Mouse (Mus musculus) CD4-positive helper T cell, adult 2 months (primary cell): ENCODE results near the gene Inpp5b.
"Not testable (repeated sequence)": the region's sequence is repeated elsewhere in the genome, so short reads cannot be mapped to it uniquely, and the experiment has no call there.

Experiments
- DNase-seq: peaks from one replicate; pipeline ENCODE4 v3.0.0-alpha.2; 2012; ENCODE audit warnings: low read depth, missing footprints, low spot score

Inpp5b gene

DNA sequence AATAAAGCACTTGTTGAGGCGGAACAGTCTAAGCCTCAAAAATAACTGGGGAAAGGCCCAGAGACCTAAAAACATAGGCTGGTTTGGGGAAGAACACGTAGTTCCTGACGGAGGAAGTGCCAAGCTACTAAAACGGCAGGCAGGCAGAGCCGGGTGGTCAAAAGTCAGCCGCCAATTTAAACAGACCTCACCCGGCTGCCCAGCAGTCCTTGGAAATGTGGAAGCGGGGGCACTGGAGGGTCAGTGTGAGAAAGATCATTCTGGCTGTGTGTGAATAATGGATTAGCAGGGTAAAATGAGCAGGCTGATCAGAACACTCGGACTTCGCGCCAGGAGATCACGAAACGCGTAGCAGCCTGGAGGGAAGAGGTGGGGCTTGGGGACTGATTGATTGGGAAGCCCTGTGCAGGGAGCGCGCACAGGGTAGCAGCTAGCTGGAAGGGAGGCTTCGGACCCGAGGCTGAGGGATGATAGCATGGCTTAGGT, 31.6 kb upstream of the Inpp5b start:
- DNase-seq, result no peak

DNA sequence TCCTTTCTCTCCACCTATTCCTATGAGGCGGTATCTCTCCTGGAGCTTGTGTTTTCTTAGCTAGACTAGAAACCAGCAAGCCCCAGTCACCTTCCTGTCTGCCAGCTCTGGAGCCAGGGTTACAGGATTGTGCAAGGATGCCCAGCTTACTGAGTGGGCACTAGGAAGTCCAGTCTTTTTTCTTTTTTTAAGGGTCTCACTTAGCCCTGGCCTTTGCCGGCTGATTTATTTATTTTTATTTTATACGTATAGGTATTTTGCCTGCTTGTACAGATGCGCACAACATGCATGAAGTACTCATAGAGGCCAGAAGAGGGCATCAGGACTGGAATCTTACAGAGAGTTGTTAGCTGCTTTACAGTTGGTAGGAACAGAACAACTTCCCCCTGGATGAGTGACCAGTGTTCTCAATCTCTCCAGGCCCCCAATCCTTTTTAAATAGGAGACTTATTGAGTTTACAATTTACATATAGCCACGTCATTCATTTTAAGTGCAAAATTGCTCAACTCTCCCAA, 30.8 kb upstream of the Inpp5b start:
- peak; percentile 72 for DNase-seq

DNA sequence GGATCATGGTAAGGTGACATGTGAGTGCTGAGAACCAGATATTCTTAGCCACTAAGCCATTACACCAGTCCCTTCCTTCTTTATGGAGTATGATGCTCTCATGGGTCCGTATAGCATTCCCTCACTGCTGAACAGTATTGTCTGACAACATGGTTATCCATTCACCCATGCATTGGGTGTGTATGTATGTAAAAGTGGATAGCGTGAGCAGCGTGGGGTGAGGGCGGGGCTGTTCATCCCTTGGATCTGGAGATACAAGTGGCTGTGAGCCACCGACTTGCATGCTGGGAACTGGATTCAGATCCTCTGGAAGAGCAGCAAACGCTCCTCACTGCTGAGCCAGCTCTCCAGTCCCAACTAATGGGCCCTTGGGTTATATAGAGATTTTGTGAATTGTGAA, 29.0 kb upstream of the Inpp5b start:
- no peak for DNase-seq

DNA sequence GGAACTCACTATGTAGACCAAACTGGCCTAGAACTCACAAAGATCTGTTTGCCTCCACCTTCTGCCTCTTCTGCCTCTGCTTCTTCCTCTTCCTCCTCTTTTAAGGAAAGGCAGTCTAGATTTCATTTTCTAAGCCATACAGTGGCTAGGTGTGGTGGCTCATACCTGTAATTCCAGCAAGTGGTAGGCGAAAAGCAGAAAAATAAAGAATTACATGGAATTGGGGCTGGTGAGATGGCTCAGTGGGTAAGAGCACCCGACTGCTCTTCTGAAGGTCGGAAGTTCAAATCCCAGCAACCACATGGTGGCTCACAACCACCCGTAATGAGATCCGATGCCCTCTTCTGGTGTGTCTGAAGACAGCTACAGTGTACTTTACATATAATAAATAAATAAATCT, 27.8 kb upstream of the Inpp5b start:
- not testable (repeated sequence) for DNase-seq

DNA sequence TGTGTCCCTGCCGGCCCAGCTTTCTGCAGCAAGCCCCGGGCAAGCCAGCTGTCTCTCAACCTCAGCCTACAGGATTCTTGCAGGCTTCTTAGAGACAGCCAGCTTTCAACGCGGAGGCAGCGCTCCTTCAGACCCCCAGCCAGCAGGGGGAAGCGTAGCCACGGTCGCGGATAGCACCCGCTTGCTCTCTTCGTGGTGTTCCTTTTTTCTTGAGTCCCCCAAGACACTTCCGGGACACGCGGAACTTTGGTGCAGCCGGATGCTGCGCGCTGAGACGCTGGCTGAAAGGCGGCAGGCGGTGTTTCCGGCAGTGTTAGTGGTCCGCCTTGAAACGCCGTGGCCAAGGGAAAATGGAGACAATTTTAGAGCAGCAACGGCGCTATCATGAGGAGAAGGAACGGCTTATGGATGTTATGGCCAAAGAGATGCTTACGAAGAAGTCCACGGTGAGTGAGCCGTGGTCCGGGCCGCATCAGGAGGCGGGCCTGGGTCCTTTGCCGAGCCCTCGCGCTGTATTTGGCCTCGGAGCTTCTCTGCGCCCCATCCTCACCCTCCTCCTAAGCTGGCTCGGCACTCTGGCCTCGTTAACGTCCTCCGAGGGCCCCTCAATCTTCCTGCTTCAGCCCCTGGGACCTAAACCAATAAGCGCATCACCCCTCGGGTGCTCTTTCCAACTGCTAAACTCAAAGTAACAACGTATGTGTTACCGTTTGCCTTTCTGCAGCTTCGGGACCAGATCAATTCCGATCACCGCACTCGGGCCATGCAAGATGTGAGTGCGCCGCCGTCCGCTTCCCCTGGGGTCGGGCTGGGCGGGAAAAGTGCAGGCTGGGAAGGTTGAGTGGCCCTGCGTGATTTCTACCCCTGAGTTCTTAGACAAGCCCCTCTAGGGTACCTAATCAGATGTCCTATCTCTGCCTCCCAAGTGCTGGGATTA, 26.8 kb upstream of the Inpp5b start, which contains the start of gene Sf3a3:
TSS of gene Sf3a3 (plus strand) at position 232 of the 937 bp plus-strand sequence.
- DNase-seq, result peak; percentile 97

DNA sequence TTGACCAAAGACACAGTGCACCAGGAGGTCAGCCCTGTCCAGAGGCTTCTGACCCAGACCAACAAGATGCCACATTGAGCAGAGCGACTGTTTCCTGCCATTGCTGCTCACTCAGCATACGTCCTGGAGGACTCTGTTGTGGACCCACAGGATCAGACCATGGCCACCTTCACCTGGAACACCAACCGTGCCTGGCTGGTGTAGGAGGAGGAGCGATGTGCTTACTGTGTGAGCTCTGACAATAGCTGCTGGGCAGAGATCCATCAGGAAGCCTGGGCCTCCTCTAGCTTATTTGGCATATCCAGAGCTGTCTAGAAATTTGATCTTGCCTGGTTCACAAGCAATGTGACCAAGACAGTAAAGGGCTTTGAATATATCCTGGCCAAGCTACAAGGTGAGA, 22.5 kb upstream of the Inpp5b start:
- no peak for DNase-seq

DNA sequence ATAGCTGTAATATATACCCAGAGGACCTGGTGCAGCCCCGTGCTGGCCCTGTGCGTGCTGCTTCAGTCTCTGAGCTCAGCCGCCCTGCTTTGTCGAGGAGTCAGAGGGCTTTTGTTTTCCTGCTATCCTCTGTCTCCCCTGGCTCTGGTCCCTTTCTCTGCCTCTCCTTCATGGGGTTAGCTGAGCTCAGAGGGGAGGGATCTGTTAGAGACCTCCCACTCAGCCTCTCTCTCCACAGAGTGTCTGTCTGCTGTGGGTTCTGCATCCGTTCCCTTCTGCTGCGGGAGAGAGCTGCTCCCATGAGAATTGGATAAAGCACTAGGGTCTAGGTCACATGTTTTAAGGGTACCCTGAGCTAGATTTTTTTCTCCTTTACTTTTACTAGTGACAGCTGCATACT, 15.5 kb upstream of the Inpp5b start:
- no peak for DNase-seq

DNA sequence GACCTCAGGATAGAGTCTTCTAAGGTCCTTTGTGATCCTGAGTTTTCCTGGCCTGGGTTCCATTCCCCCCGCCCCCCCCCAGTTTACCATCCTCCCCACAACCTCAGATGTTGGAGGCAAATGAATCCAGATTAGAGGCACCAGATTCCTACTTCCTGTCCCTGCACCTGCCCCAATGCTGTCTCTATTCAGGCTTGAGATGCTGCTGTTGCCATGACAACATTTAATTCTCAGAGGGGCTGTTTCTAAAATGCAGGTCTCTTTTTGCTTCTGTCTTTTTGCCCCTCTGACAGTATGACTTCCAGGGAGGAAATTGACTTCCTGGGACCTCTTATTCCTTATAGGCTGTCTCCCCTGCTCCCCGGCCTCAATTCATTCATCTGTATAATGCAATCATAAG, 4.7 kb upstream of the Inpp5b start:
- DNase-seq, result no peak

DNA sequence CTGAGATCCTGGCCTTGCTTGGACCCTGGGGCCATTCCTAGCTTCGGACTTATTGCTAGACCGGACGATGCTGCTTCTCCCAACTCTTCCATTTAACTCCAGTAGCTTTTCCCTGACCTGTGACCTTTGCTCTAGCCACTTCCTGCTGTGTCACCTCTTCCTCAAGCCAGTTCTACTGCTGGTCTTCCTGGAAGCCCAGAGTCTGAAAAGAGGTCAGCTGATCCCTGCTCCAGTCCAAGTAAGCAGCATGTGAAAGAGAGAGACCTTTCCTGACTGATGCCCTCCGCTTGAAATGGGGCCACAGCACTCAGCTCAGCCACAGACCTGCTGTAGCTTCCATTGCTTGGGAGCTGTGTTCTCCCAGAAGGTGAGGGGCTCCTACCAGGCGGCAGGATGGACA, 4.2 kb upstream of the Inpp5b start:
- no peak for DNase-seq

DNA sequence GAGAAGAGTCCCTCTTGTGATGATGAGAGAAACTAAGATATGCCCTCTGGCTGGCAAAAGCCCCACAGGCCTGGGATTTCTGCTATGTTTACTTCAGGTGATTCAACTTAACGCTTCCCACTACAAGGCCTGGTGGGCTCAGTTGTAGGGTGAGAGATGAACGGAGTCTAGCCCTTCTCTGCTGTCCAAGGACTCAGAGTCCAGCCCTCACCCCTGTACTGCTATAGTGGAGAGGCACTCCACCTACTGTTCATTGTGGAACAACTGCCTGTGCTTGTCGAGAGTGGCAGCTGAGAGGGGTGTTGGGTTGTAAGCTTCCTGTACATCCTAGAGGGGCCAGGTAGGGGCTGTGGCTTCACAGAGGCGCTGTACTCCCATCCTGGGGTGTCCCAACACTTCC, 3.6 kb upstream of the Inpp5b start:
- no peak for DNase-seq

DNA sequence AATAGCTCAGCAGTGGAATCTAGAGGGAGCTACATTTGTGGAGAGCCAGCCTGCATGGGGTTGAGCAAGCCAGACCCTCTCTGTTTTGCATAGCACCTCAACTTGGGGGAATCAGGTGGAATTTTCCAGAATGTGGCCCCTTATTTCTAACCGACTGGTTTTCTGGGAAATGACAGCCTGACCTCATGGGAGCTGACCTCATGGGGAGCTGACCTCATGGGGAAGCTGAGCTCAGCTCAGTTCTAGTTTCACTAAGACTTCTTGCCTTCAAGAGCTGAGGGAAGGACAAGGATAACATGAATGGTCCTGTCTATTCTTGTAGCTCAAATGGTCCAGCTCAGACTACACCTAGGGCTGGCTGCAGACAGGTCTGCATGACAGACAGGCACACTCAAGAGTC, 2.9 kb upstream of the Inpp5b start:
- DNase-seq, result no peak

DNA sequence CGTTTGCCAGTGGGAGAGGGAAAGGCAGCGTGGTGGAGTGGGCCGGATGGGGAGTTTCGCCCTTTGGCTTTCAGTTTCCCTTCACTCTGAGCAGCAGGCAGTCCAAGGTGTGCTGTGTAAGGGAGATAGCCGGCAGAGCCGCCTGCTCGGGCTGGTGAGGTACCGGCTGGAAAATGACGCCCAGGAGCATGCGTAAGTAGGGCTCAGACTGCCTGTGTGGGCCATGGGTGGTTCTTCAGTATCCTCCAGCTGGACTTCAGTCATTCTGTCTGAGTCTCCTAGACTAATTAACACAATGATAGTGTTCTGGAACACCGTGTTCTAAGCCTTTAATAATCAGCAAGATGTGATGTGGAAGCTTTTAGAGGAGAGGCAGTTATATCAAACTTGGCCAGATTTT, 1.2 kb downstream of the Inpp5b start:
- DNase-seq, result no peak

DNA sequence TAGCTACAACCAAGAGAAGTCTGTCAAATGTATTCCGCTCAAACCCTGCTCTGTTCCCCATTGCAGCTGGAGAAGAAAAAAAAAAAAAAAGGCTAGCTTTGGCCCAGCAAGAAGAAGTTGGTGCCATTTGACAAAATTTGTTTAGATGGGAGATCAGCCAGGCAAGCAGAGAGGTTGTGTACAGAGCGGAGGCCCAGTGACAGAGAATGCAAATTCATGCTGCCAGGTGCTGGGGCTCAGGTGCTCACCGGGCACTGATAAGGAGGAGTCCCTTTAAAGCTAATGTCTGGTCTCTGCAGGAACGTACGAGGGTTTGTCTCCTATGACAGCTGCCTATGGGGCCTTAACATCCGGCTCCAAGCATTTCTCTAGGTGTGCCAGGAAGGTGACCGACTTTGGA, 4.9 kb downstream of the Inpp5b start:
- DNase-seq, result no peak

DNA sequence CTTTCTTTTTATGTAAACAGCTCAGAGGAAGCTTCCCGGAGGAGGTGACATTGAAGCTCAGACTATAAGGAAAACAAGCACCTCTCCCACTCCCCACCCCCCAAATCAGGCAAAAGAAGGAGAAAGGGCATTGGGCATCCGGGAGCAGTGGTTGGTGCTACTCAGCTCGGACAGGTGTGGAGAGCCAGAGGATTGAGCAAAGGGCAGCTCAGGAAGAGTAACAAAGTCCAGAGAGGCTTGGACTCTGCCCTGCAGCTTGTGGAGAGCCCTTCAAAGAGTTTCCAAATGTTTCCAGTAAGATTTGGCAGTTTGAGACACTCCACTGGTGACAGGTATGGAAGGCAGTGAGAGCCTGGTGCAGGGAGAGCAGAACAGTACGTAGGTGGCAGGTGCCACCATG, 6.2 kb downstream of the Inpp5b start:
- DNase-seq, result no peak

DNA sequence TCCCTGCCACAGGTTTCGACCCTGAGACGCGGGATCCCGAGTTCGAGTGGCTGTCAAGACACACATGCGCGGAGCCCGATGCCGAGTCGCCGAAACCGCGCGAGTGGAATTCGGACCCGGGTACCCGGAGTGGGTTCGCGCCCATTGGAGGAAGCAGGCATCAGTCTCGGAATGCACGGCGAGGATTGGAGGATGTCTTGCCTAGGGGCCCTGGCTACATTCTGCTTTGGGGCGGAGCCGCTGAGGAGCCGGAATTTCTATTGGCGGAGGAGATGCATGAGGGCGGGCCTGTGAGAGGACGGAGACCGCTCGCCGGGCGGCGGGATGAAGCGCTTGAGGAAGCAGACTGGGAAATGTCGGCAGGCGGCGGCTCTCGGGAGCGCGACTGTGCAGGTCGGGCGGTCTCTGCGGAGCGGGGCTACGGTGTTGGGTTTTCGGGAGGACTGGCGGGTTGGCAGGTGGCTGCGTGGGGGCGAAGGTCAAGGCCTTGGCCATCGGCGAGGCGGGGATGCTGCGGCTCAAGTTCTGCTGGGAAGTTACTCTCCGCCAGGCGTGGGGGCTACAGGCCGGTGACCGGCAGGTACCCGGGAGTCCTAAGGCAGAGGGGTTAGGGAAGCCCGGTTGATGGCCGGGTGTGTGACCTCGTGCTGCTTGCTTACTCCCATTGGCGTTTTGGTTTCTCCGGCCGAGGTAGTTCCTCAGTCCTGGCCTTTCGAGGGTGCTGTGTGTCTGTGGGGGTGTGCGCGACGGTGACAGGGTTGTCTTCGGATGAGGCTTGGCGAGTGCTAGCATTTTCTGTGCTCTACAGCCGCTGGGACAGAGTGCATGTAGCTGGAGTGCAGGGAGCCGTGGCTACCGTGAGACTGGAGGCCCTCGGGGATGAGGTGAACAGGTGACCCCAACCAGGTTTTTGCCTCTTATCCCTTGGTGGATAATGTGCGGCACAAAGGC, 9.9 kb downstream of the Inpp5b start:
- DNase-seq, result peak; percentile 96

DNA sequence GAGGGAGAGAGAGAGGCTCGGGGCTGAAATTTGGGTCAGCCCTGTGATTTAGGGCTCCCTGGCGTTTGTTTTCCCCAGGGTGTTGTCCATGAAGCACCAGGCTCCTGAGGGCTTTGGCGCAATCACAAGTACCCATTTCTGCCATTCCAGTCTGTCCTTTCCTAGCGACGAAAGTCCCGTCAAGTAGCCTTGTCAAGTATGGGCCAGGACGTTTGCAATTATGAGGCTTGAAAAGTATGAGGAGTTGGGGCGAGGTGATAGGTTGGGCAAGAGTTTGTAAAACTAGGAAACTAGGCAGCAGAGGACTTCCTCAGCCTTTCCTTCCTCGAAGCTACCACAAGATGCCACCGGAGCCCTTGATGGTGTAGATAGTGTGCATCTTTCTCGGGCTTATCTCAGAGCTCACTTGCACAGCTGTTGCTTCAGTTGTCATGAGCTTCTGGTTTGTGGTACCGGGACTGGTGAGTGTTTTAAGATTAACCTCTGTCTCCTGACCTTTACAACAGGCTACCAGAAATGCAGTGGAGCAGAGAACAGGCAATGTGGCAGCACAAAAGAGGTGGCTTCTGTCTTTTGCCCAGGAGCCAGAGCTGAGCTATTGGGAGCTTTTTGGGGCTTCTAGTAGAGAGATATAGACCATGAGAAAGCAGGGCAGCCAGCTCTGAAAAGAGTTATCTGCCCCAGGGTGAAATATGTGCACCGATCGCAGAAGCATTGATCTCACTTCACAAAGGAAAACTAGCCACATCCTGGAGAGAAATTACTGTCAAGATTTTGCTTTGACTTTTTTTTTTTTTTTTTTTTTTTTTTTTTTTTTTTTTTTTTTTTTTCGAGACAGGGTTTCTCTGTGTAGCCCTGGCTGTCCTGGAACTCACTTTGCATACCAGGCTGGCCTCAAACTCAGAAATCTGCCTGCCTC, 10.9 kb downstream of the Inpp5b start:
- peak; percentile 84 for DNase-seq

DNA sequence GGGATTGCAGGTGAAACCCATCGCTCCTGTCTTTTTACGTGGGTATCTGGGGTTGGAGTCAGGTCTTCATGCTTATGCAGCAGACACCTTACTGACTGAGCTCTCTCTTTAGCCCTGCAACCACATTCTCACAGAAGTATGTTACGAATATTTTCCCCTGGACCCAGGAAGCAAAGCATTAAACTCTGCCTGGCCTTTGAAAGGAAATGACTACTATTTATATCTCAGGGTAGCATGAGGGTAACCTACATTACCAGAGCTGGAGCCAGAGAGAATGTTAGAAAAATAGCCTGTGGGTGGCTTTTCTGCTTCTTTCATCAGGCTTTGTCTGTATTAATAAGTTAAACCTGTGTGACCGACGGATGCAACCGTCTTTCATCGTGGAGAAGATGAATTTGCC, 13.9 kb downstream of the Inpp5b start:
- peak; percentile 53 for DNase-seq

DNA sequence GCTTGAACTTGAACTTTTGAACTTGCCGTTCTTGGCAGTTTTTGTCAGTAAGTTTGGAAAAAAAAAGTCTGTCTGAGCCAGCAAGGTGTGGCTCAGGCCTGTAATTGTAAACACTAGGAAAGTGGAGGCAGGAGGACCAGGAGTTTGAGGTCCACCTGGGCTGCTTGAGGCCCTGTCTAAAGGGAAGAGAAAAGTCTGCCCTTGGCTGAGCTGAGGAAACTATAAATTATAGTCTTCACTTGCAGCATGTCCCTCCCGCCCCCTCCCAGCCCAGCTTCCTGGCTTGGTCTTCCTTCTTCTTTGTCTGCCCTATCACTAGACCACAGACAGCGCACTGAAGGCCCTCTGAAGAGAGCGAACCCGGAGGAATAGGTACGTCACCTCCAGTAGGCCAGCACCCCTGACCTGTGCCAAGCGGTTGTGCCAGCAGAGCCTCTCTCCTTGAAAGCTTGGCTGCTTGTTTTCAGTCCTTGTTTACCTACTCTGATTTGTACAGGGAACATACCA, 17.7 kb downstream of the Inpp5b start:
- peak; percentile 55 for DNase-seq

DNA sequence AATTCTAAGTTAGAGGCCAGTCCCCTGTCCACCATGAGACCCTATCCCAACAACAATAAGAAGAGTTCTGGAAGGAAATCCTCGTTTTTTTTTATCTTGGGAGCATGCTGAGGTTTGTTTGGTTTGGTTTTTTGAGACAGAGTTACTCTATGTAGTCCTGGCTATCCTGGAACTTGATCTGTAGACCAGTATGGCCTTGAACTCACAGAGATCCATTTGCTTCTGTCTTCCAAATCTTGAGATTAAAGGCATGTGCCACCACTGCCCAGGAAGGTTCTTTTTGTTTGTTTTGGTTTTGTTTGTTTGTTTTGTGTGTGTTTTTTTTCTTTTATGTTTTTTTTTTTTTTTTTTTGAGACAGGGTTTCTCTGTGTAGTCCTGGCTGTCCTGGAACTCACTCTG, 19.6 kb downstream of the Inpp5b start:
- DNase-seq, result no peak

DNA sequence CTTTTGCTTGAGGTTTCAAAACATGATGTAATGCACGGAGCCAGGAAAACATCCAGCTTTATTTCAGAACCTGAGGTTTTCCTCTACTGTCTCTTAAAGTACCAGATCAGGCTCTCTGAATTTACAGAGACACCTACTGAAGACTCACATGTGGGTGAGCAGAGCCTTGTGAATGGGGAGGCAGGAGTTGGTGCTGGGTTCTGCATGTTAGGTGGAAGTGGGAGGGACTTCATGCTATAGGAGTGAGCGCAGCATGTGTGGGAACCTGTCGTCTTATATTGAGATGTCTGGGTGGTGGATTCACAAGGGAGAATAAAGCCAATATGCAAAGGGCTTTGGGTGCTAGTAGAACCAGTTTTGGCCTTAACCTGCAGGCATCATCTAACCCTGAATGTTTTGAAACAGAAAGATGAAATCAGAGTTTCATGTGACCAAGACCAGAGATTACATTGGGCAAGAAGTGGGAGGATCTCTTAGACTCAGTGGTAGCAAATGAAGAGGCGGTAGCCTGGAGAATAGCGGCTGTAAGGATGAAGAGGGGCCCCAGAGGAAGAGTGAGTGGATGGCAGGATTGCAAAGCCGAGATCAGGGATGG, 21.3 kb downstream of the Inpp5b start:
- DNase-seq, result no peak
